In genomic region chr3:123385486-123386156, GRCm38 (mm10) we compare ENCODE assay signal across 8 mouse cellular contexts. TPM values are rescaled to one million over a fixed set of nuclear protein-coding genes. Genes with fewer than 3 reads are reported as not detected.
DNase-seq lines count a peak whose midpoint lies in the region; ATAC-seq lines count a peak whose summit lies in the region.

TSS of gene Mettl14 (minus strand) at chr3:123386108.

- peak within 1 kb of the TSS; percentile 65 for H3K4me2 ChIP-seq in kidney, embryonic 15.5 days

- H3K4me3 ChIP-seq in heart, embryonic 10.5 days: peak within 1 kb of the TSS; percentile 85
- peak within 1 kb of the TSS; percentile 81 for H3K4me3 ChIP-seq in kidney, embryonic 15.5 days (replicated peaks)

- under 1% methylated on average over 41 of the region's 41 CpGs for WGBS in heart, embryonic 10.5 days
- under 1% methylated on average over 41 of the region's 41 CpGs for WGBS in kidney, embryonic 15.5 days

- peaks cover 15% of the 10 kb centered on the region for H3K36me3 ChIP-seq in heart, embryonic 10.5 days
- peaks cover 14% of the 10 kb centered on the region for H3K36me3 ChIP-seq in kidney, embryonic 15.5 days

- no peaks in the 10 kb centered on the region for H3K27me3 ChIP-seq in heart, embryonic 10.5 days (ENCODE audit: insufficient read depth, poor library complexity, severe bottlenecking)
- H3K27me3 ChIP-seq in kidney, embryonic 15.5 days: peaks cover 8% of the 10 kb centered on the region; the same call in 1 of the 2 replicates

- peak within 1 kb of the TSS; percentile 64 for H3K9ac ChIP-seq in kidney, embryonic 15.5 days

- H3K4me1 ChIP-seq in heart, embryonic 10.5 days: peaks cover 13% of the 10 kb centered on the region
- peaks cover 9% of the 10 kb centered on the region for H3K4me1 ChIP-seq in kidney, embryonic 15.5 days

- ATAC-seq in erythroblast, adult 5-6 weeks (replicated peaks; ENCODE audit: low FRiP score, poor library complexity, severe bottlenecking): peak; percentile 100
- peak; percentile 99 for ATAC-seq in kidney, embryonic 15.5 days (replicated peaks; ENCODE audit: low FRiP score)
- peak; percentile 99 for ATAC-seq in monocyte, adult 5-6 weeks (replicated peaks; ENCODE audit: insufficient number of reproducible peaks, low FRiP score, low TSS enrichment, poor library complexity, severe bottlenecking)

- peak; percentile 96 to 97 for DNase-seq in B cell, adult 2 months
- peak; percentile 100 for DNase-seq in brain, adult 2 months (ENCODE audit: low read depth, low spot score)
- peak; percentile 99 for DNase-seq in heart, embryonic 10.5 days (ENCODE audit: low spot score)
- peak; percentile 97 for DNase-seq in liver
- peak; percentile 94 to 96 for DNase-seq in spleen, postnatal 4 days (ENCODE audit: low spot score in 2 of 2)

- H3K9me3 ChIP-seq in heart, embryonic 10.5 days: no peaks in the 10 kb centered on the region
- H3K9me3 ChIP-seq in kidney, embryonic 15.5 days (replicated peaks): no peaks in the 10 kb centered on the region

- H3K27ac ChIP-seq in heart, embryonic 10.5 days: peak within 1 kb of the TSS; percentile 95
- H3K27ac ChIP-seq in kidney, embryonic 15.5 days: peak within 1 kb of the TSS; percentile 98

RNA-seq across cellular contexts. Expression of gene Mettl14, which starts in this region (rescaled TPM):
- 6.1 and 6.9 TPM in 2 replicates for total RNA-seq in erythroblast, adult 5-6 weeks (2015; ENCODE audit: low replicate concordance)
- 3.1 and 5.3 TPM in 2 replicates for total RNA-seq in erythroblast, adult 5-6 weeks (2017; ENCODE audit: low replicate concordance)
- polyA plus RNA-seq in heart, embryonic 10.5 days (2016; fragmentation: Nextera tagmentation; extraction: Ambion mirVana): 22.6 and 23.5 TPM in 2 replicates
- 29.0 and 30.8 TPM in 2 replicates for polyA plus RNA-seq in kidney, embryonic 15.5 days (2015; fragmentation: Nextera tagmentation; extraction: Ambion mirVana)
- 16.0 to 27.8 TPM (median 21.0 TPM) in 3 replicates for total RNA-seq in monocyte, adult 5-6 weeks (2017)

Comparison
In these comparisons a context has a peak if more than half of its experiments do, and no peak if none do; other contexts are left out.
1. Peak in every context shown above with its lines: DNase-seq, ATAC-seq, H3K4me3 ChIP-seq and H3K27ac ChIP-seq.